Mouse (Mus musculus) kidney, embryonic 14.5 days (tissue): Measurements from ENCODE around the gene Ift52. TPM values are rescaled to one million over a fixed set of nuclear protein-coding genes. Genes with fewer than 3 reads are reported as not detected.
"Not testable (repeated sequence)": the region's sequence is repeated elsewhere in the genome, so short reads cannot be mapped to it uniquely, and the experiment has no call there.

ENCODE experiments used
- ATAC-seq: fragments of 200-750 bp; cut with Nextera tagmentation; 2 replicates; pipeline ENCODE4 v1.8.0; 2017; ENCODE audit warnings: moderate number of reproducible peaks, mild to moderate bottlenecking, moderate TSS enrichment, moderate library complexity; ENCODE audit not compliant: low FRiP score, low TSS enrichment
- H3K27ac ChIP-seq: fragments of 300-500 bp; sonication (generic); 2 replicates; pipeline ENCODE4 v1.5.1; 2014; ENCODE audit warnings: low read depth, mild to moderate bottlenecking, low read length, moderate library complexity, mixed read lengths
- H3K27me3 ChIP-seq: fragments of 300-500 bp; sonication (generic); 2 replicates; pipeline ENCODE4 v1.6.1; 2014; ENCODE audit warnings: mild to moderate bottlenecking, low read length; ENCODE audit not compliant: control insufficient read depth, insufficient read depth
- H3K36me3 ChIP-seq: fragments of 300-500 bp; sonication (generic); 2 replicates; pipeline ENCODE4 v1.6.1; 2014; ENCODE audit warnings: low read length, mixed read lengths; ENCODE audit not compliant: control insufficient read depth, insufficient read depth
- H3K4me1 ChIP-seq: fragments of 300-500 bp; sonication (generic); 2 replicates; pipeline ENCODE4 v1.6.1; 2014; ENCODE audit warnings: low read length, mixed read lengths; ENCODE audit not compliant: control insufficient read depth, insufficient read depth
- H3K4me2 ChIP-seq: fragments of 300-500 bp; sonication (generic); replicated peaks from 2 replicates; pipeline ENCODE4 v1.6.1; 2014; ENCODE audit warnings: low read depth, mild to moderate bottlenecking, low read length
- H3K4me3 ChIP-seq: fragments of 300-500 bp; sonication (generic); 2 replicates; pipeline ENCODE4 v1.5.1; 2014; ENCODE audit warnings: mild to moderate bottlenecking, low read length
- H3K9ac ChIP-seq: fragments of 300-500 bp; sonication (generic); 2 replicates; pipeline ENCODE4 v1.6.1; 2014; ENCODE audit warnings: low read depth, mild to moderate bottlenecking, low read length, moderate library complexity
- H3K9me3 ChIP-seq: fragments of 300-500 bp; sonication (generic); 2 replicates; pipeline ENCODE4 v1.6.1; 2016; ENCODE audit warnings: low read length; ENCODE audit not compliant: control insufficient read depth
- WGBS: fragments of 180-500 bp; shearing (Covaris S2); extraction: QIAGEN DNeasy Blood & Tissue Kit; methylation state at CpG from one replicate; pipeline ENCODE4 v1.1.7; 2014; 5-methylcytosine and 5-hydroxymethylcytosine counted together
- polyA plus RNA-seq: library from polyadenylated mRNA; unstranded; fragments of >200 nt; fragmentation: Nextera tagmentation; extraction: Ambion mirVana; gene quantifications from 2 replicates; pipeline ENCODE4 v1.2.1, GENCODE M21; 2014

Gene Ift52
- polyA plus RNA-seq, 1 experiment from 2014 or later, result 56.0 TPM

DNA sequence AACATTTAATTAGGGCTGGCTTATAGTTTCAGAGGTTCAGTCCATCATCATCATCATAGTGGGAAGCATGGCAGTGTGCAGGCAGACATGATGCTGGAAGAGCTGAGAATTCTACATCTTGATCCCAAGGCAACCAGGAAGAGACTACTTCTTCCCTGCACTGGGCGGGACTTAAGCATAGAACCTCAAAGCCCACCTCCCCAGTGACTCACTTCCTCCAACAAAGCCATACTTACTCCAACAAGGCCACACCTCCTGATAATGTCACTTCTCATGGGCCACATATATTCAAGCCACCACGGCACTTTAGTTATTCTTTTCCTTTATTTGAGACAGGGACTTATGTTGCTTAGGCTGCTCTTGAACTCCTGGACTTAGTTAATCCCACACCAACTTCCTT is 32.0 kb downstream of the Ift52 start:
- Histone ChIP-seq H3K9ac (no peak overlapping the region), H3K9me3 (no peaks in the 10 kb centered on the region), H3K36me3 (peaks cover 21% of the 10 kb centered on the region), H3K4me3 (no peak overlapping the region), H3K27me3 (no peaks in the 10 kb centered on the region), H3K4me2 (no peak overlapping the region), H3K27ac (no peak overlapping the region), H3K4me1 (0 out of 2 replicates have a peak, but pooled peaks cover 4% of the 10 kb centered on the region)
- no peak for ATAC-seq
- 91% methylated on average over 2 of the region's 2 CpGs for WGBS

DNA sequence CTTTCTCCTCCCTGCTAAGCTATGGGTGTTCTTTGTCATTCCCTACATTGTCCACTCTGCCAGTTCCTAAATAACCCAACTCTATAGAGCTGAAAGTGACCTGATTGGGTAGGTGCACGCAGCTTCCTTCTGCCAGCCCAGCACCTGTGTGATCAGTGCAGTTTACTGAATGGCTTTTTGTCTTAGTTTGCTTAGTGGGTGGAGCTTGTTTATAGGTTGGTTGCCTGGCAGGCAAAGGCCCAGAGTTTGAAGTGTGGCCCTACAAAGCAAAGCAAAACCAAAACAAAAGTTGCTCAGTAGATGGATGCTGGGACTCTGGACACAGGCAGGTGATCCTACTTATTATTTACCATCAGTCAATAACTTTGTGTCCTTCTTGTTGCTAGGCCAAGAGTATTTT is 34.5 kb downstream of the Ift52 start:
- Histone ChIP-seq H3K36me3 (0 out of 2 replicates have a peak, but pooled peaks cover 4% of the 10 kb centered on the region), H3K27me3 (no peaks in the 10 kb centered on the region), H3K4me1 (peaks cover 16% of the 10 kb centered on the region), H3K4me2 (no peak overlapping the region), H3K4me3 (no peak overlapping the region), H3K9me3 (no peaks in the 10 kb centered on the region), H3K27ac (no peak overlapping the region), H3K9ac (no peak overlapping the region)
- WGBS, result 60% methylated on average over 1 of the region's 1 CpGs
- ATAC-seq, result no peak

DNA sequence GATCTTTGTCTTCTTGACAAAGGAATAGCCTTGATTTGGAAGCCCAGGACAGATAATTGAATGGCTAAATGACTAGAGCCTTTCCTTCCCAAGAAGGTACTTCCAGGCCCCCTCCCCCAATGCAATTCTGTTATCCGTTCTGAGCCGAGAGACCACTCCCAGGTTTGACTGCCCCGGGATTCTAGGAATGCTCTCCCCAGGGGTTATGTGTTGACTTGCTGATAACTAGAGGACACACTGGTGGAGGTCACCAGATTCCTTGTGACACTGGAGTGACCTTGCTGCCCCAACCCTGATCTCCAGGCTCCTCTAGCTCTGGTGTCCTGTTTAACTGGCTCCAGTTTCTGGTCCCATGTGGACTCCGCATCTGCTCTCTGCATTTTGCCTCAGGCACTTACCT is 34.9 kb downstream of the Ift52 start:
- no peak overlapping the region for H3K4me3 ChIP-seq
- no peak overlapping the region for H3K27ac ChIP-seq
- H3K9ac ChIP-seq, result no peak overlapping the region
- peaks cover 16% of the 10 kb centered on the region for H3K4me1 ChIP-seq
- no peaks in the 10 kb centered on the region for H3K27me3 ChIP-seq
- H3K36me3 ChIP-seq, result 0 out of 2 replicates have a peak, but pooled peaks cover 2% of the 10 kb centered on the region
- H3K4me2 ChIP-seq, result no peak overlapping the region
- no peaks in the 10 kb centered on the region for H3K9me3 ChIP-seq
- ATAC-seq, result no peak
- WGBS, result 34% methylated on average over 4 of the region's 4 CpGs

DNA sequence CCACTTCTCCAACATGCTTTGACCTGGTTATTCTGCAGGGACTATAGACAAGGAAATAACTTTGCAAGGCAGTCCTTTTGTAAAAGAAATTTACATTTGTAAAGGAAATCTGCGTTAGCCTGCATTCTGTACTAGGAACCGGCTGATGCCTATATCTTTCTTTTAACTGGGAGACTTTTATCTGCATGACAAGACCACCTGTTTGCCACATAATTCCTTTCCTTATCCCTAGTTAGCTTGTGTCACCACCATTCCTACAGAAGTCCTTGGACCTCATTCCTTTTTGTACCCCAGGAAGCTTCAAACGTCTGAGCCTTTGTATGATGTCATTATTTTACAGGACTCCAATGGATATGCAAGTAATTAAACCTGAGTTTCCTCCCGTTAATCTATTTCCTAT is 35.7 kb downstream of the Ift52 start:
- Histone ChIP-seq H3K27me3 (no peaks in the 10 kb centered on the region), H3K4me2 (no peak overlapping the region), H3K9me3 (no peaks in the 10 kb centered on the region), H3K4me3 (no peak overlapping the region), H3K27ac (no peak overlapping the region), H3K4me1 (peaks cover 16% of the 10 kb centered on the region), H3K36me3 (no peaks in the 10 kb centered on the region), H3K9ac (no peak overlapping the region)
- ATAC-seq, result no peak
- 75% methylated on average over 4 of the region's 4 CpGs for WGBS

DNA sequence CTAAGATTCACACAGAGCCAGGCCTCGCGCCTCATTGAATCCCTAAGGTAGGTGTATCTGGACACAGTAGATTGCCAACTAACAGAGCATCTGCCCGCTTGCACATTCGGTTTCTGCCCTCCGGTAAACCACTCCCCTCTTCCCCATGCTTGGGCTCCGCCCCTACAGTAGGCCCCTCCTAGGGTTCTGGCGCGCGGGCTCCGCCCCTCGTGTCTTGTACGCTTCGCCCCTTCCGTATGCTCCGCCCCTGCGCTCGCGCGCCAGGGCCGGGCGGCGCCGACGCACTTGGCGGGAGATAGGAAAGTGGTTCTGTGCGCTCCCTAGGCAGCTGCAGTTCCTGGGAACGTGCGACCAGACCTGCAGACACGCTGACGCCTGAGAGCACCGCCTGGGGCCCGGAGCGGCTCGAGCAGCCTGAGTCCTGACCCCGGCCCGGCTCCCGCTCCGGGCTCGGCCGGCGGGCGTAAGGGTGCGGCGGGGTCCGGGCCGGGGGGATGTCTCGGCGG is 37.2 kb downstream of the Ift52 start, which contains the start of gene Mybl2:
Gene Mybl2 (plus strand): TSS at position 353 of the 506 bp plus-strand sequence.
- H3K27ac ChIP-seq, result no peak within 1 kb of the TSS
- peak within 1 kb of the TSS; percentile 74 for H3K9ac ChIP-seq
- H3K4me1 ChIP-seq, result peaks cover 16% of the 10 kb centered on the region
- peak within 1 kb of the TSS; percentile 75 for H3K4me3 ChIP-seq
- H3K27me3 ChIP-seq, result no peaks in the 10 kb centered on the region
- H3K4me2 ChIP-seq, result peak within 1 kb of the TSS; percentile 98
- no peaks in the 10 kb centered on the region for H3K9me3 ChIP-seq
- under 1% methylated on average over 48 of the region's 48 CpGs for WGBS
- H3K36me3 ChIP-seq, result no peaks in the 10 kb centered on the region
- ATAC-seq, result peak; percentile 100

DNA sequence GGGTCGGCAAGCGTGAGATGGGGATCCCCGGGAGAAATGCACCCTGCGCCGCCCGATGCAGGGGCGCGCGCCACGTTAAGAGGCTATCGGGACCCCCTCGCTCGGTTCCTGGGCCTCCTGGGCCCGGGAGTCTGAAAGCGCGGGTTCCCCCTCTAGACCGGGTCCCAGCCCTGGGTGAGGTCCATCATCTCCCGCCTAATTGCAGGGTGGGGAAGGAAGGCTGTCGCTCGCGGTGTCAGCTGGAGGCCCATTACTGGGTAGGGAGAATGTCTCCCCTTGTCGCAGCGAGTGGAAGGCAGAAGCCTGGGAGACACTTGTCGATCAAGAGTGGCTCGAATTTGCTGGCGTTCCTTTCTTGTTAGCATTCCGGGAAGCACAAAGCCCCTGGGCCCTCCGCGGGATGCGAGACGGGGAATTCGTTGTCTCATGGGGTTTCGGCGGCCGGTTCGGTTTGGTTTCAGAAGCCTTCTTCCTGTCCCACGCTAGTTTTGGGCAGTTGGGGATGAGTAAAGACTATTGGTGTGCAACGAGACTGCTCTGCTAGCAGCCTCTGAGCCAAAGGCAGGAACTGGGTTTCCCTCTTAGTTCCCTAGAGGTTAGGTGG is 37.8 kb downstream of the Ift52 start:
- Histone ChIP-seq H3K9ac (peak overlapping the region; percentile 74), H3K4me3 (peak overlapping the region; percentile 75), H3K27me3 (no peaks in the 10 kb centered on the region), H3K9me3 (no peaks in the 10 kb centered on the region), H3K4me1 (peaks cover 16% of the 10 kb centered on the region), H3K36me3 (peaks cover 2% of the 10 kb centered on the region; the same call in 1 of the 2 replicates), H3K27ac (no peak overlapping the region), H3K4me2 (peak overlapping the region; percentile 98)
- peak; percentile 40 for ATAC-seq
- under 1% methylated on average over 37 of the region's 38 CpGs for WGBS

DNA sequence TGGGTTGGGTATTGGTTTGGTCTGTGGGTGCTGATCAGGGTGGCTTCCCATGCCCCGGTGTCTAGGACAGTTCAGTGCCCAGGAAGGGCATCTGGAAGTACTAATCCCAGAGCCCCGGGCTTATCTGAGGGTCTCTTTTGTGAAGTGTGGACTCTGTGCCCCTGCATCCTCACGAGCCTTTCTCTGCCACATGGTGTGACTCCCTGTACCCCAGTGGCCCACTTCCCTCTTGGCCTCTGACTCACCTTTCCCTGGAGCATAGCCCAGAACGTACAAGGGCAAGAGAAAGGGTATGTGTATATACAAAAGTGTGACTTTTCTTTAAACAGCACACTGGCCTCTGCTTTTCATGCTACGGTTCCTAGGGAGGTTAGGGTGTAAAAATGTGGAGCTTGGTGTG is 38.6 kb downstream of the Ift52 start:
- Histone ChIP-seq H3K27me3 (no peaks in the 10 kb centered on the region), H3K36me3 (peaks cover 2% of the 10 kb centered on the region; the same call in 1 of the 2 replicates), H3K4me1 (peaks cover 16% of the 10 kb centered on the region), H3K4me2 (peak overlapping the region; percentile 98), H3K27ac (no peak overlapping the region), H3K4me3 (peak overlapping the region; percentile 75), H3K9ac (peak overlapping the region; percentile 74), H3K9me3 (no peaks in the 10 kb centered on the region)
- 47% methylated on average over 5 of the region's 5 CpGs for WGBS
- ATAC-seq, result no peak

DNA sequence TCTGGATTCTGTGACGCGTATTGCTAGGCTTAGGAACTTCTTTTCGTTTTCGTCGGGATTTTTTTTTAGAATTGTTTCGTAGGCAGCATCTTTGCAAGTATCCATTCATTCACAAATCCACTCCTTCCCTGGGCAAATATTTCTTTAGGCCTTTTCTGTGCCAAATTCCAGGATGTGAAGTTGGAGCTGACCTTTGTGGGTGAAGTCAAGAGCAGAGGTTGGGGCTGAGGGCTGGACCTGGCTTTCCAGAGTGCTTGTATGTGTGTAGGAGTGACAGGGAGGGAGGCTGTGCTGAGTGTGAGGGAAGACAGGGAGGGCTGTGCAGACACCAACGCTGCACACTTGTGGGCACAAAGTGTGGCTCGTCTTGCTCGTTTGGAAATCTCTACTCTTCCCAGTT is 39.4 kb downstream of the Ift52 start:
- no peak overlapping the region for H3K27ac ChIP-seq
- H3K4me2 ChIP-seq, result no peak overlapping the region
- 77% methylated on average over 9 of the region's 9 CpGs for WGBS
- no peaks in the 10 kb centered on the region for H3K9me3 ChIP-seq
- peaks cover 2% of the 10 kb centered on the region; the same call in 1 of the 2 replicates for H3K36me3 ChIP-seq
- peaks cover 16% of the 10 kb centered on the region for H3K4me1 ChIP-seq
- no peak overlapping the region for H3K9ac ChIP-seq
- no peak overlapping the region for H3K4me3 ChIP-seq
- no peak for ATAC-seq
- no peaks in the 10 kb centered on the region for H3K27me3 ChIP-seq

DNA sequence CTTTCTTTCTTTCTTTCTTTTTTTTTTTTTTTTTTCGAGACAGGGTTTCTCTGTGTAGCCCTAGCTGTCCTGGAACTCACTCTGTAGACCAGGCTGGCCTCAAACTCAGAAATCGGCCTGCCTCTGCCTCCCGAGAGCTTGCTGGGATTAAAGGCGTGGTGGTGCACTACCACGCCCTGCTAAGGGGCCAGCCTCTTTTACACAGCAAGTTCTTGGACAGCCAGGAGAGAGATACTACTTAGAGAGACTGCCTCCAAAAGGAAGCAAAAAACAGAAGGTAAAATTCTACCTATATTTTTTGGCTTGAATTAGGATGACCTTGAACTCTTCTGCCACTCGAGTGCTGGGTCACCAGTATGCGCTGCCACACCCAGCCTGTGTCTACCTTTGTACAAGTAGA is 41.8 kb downstream of the Ift52 start:
- not testable (repeated sequence) for H3K27me3 ChIP-seq, H3K27ac ChIP-seq, H3K9me3 ChIP-seq, ATAC-seq, H3K4me3 ChIP-seq, H3K4me2 ChIP-seq, H3K9ac ChIP-seq
- peaks cover 15% of the 10 kb centered on the region for H3K36me3 ChIP-seq
- peaks cover 12% of the 10 kb centered on the region for H3K4me1 ChIP-seq
- 94% methylated on average over 6 of the region's 7 CpGs for WGBS
